10 mouse cellular contexts compared by ENCODE assay signal in the genomic region with DNA sequence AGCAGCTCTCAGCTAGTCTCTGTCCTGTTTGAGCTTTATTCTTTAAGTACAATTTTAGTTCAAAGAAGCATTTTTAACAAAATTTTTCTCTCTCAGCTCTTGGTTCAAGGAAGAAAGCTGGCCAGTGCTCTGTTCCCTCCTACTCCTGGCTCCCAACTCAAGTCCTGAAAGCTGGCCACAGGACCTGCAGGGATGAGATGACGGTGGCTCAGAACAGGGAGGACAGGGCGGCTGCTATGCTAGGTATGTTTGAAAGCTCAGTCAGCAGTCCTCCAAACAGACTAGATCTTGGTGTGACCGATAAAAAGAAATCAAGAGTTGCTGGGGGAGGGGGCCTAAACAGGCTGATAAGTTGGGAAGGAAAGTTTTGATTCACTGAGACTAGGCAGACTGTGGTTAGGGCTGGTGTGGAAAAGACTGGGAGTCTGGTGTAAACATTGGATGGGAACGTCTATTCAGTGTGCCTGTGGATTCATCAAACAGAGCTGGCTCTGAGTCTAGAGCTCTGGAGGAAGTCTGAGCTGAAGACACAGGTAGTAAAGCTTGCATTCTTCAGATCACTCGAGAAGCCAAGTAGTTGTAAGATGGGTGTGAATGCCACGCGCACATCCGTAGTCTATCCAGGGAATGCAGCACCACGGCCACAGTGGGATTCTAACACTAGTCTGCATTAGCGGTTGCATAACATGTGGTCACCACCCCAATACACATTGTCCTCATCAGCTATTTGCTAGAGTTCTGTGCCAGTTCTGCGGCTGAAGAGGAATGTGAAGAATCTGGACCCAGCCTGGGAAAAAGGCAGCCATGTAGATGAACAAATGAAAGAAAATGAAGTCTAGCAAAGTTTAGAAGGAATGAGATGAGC. TPM values are rescaled to one million over a fixed set of nuclear protein-coding genes. Genes with fewer than 3 reads are reported as not detected.
DNase-seq lines count a peak whose midpoint lies in the region; ATAC-seq lines count a peak whose summit lies in the region.
"Had no signal": no experiment of that assay in that cellular context is flagged by ENCODE, and none has a peak within 500 bp of the region (broad histone marks: within the 10 kb centered on the region; RNA-seq: fewer than 3 reads in every experiment).

No protein-coding gene starts in this region.

- no peaks in the 10 kb centered on the region for H3K9me3 ChIP-seq in embryonic facial prominence, embryonic 14.5 days (ENCODE audit: control insufficient read depth, low read length)
- H3K9me3 ChIP-seq in midbrain, embryonic 10.5 days (replicated peaks), result no peaks in the 10 kb centered on the region
- H3K9me3 ChIP-seq: neural tube, embryonic 13.5 days had no signal

- no peak overlapping the region for H3K4me2 ChIP-seq in embryonic facial prominence, embryonic 14.5 days (ENCODE audit: low read depth, low read length)
- H3K4me2 ChIP-seq: neural tube, embryonic 13.5 days had no signal

- no peak overlapping the region for H3K4me3 ChIP-seq in embryonic facial prominence, embryonic 14.5 days (ENCODE audit: low read depth, low read length)
- no peak overlapping the region for H3K4me3 ChIP-seq in midbrain, embryonic 10.5 days
- H3K4me3 ChIP-seq: neural tube, embryonic 13.5 days had no signal

- intact Hi-C loops in heart, postnatal 36 days (cut with DNase I), result no loop called here

- ATAC-seq in embryonic facial prominence, embryonic 14.5 days (ENCODE audit: low read depth), result peak; percentile 41; the same call in 1 of the 2 replicates

- WGBS in embryonic facial prominence, embryonic 14.5 days, result 60% methylated on average over 11 of the region's 11 CpGs
- 87% methylated on average over 11 of the region's 11 CpGs for WGBS in midbrain, embryonic 10.5 days

- peaks cover 24% of the 10 kb centered on the region for H3K4me1 ChIP-seq in embryonic facial prominence, embryonic 14.5 days (ENCODE audit: control insufficient read depth, insufficient read depth, low read length)
- peaks cover 5% of the 10 kb centered on the region; the same call in 1 of the 2 replicates for H3K4me1 ChIP-seq in midbrain, embryonic 10.5 days
- H3K4me1 ChIP-seq: neural tube, embryonic 13.5 days had no signal

- peak overlapping the region; percentile 64 for H3K27ac ChIP-seq in embryonic facial prominence, embryonic 14.5 days (replicated peaks; ENCODE audit: low read depth, low read length)
- no peak overlapping the region for H3K27ac ChIP-seq in midbrain, embryonic 10.5 days (replicated peaks)
- H3K27ac ChIP-seq: neural tube, embryonic 13.5 days had no signal

- no peaks in the 10 kb centered on the region for H3K36me3 ChIP-seq in embryonic facial prominence, embryonic 14.5 days (ENCODE audit: control insufficient read depth, insufficient read depth, low read length)
- no peaks in the 10 kb centered on the region for H3K36me3 ChIP-seq in midbrain, embryonic 10.5 days
- H3K36me3 ChIP-seq: neural tube, embryonic 13.5 days had no signal

- peak; percentile 14 for DNase-seq in adrenal gland, postnatal 14 days
- DNase-seq in adrenal gland, adult 8-10 months, result no peak
- DNase-seq in embryonic facial prominence, embryonic 14.5 days (ENCODE audit: low spot score), result peak; percentile 87
- peak; percentile 45 to 56 for DNase-seq in heart, postnatal 36 days
- peak; percentile 70 to 84 for DNase-seq in lung, postnatal 4 days
- DNase-seq in midbrain, embryonic 10.5 days (ENCODE audit: low spot score), result no peak
- DNase-seq in layer of hippocampus, postnatal 25 days (ENCODE audit: extremely low spot score in 1 of 2, low spot score in 1 of 2), result no peak
- DNase-seq in adrenal gland, adult 18-20 months (ENCODE audit: low spot score in 2 of 2), result no peak
- DNase-seq: thymus, postnatal 25 days had no signal

- no peaks in the 10 kb centered on the region for H3K27me3 ChIP-seq in embryonic facial prominence, embryonic 14.5 days (replicated peaks; ENCODE audit: control insufficient read depth, insufficient read depth, low read length)
- no peaks in the 10 kb centered on the region for H3K27me3 ChIP-seq in midbrain, embryonic 10.5 days (ENCODE audit: low read depth, poor library complexity, severe bottlenecking)
- H3K27me3 ChIP-seq: neural tube, embryonic 13.5 days had no signal

- no peak overlapping the region for H3K9ac ChIP-seq in embryonic facial prominence, embryonic 14.5 days (ENCODE audit: low read depth, low read length)
- H3K9ac ChIP-seq: neural tube, embryonic 13.5 days had no signal

RNA-seq across cellular contexts. Expression of a gene that starts 53.3 kb away (rescaled TPM):
- 24.8 and 26.3 TPM in 2 replicates for total RNA-seq in adrenal gland, postnatal 14 days (2021)
- total RNA-seq in adrenal gland, adult 8-10 months (2022), result 10 to 100 TPM; 17.5 to 46.9 (median 36.8) TPM
- 41.9 and 47.9 TPM in 2 replicates for polyA plus RNA-seq in embryonic facial prominence, embryonic 14.5 days (2014; fragmentation: Nextera tagmentation; extraction: Ambion mirVana)
- total RNA-seq in heart, postnatal 36 days (2021), result 1 to 10 TPM; 6.9 to 7.2 TPM
- polyA plus RNA-seq in midbrain, embryonic 10.5 days (2016; fragmentation: Nextera tagmentation; extraction: Ambion mirVana), result 86.1 and 102 TPM in 2 replicates
- total RNA-seq in layer of hippocampus, postnatal 25 days (2021), result 10 to 100 TPM; 15.3 to 22.4 TPM
- 10 to 100 TPM; 26.0 to 29.9 TPM for total RNA-seq in adrenal gland, adult 18-20 months (2021)

RNA-seq across cellular contexts. Expression of a gene that starts 53.6 kb away (rescaled TPM):
- 0.78 and 0.83 TPM in 2 replicates for total RNA-seq in adrenal gland, postnatal 14 days (2021)
- total RNA-seq in adrenal gland, adult 8-10 months (2022), result 1 to 10 TPM; 1.1 to 2.2 (median 1.4) TPM
- polyA plus RNA-seq in embryonic facial prominence, embryonic 14.5 days (2014; fragmentation: Nextera tagmentation; extraction: Ambion mirVana), result 1.2 and 1.3 TPM in 2 replicates
- under 1 TPM; 0.79 to 0.97 TPM for total RNA-seq in heart, postnatal 36 days (2021)
- polyA plus RNA-seq in midbrain, embryonic 10.5 days (2016; fragmentation: Nextera tagmentation; extraction: Ambion mirVana), result 0.47 and 0.68 TPM in 2 replicates
- 1 to 10 TPM in 1 of 2 experiments, under 1 TPM in 1; 0.84 to 1.0 TPM for total RNA-seq in layer of hippocampus, postnatal 25 days (2021)
- 1 to 10 TPM in 1 of 2 experiments, under 1 TPM in 1; 0.66 to 1.1 TPM for total RNA-seq in adrenal gland, adult 18-20 months (2021)

Comparison
In these comparisons a context has a peak if more than half of its experiments do, and no peak if none do; other contexts are left out.
1. DNase-seq: peak in adrenal gland, postnatal 14 days (single experiment), embryonic facial prominence, embryonic 14.5 days (single experiment), heart, postnatal 36 days (2 of 2) and lung, postnatal 4 days (2 of 2); none in adrenal gland, adult 8-10 months (single experiment), midbrain, embryonic 10.5 days (single experiment), layer of hippocampus, postnatal 25 days (0 of 2) and adrenal gland, adult 18-20 months (0 of 2).